Mouse (Mus musculus) CH12F3 (cell line): ENCODE data around the gene Ppil2.

Experiments used
- in situ Hi-C: fragments of 300-500 bp; cut with MboI; formaldehyde crosslinking; loops from 2 replicates; pipeline ENCODE4 v1.14.3; 2020; ENCODE audit warnings: low sequenced_read_pairs

The Ppil2 gene

DNA sequence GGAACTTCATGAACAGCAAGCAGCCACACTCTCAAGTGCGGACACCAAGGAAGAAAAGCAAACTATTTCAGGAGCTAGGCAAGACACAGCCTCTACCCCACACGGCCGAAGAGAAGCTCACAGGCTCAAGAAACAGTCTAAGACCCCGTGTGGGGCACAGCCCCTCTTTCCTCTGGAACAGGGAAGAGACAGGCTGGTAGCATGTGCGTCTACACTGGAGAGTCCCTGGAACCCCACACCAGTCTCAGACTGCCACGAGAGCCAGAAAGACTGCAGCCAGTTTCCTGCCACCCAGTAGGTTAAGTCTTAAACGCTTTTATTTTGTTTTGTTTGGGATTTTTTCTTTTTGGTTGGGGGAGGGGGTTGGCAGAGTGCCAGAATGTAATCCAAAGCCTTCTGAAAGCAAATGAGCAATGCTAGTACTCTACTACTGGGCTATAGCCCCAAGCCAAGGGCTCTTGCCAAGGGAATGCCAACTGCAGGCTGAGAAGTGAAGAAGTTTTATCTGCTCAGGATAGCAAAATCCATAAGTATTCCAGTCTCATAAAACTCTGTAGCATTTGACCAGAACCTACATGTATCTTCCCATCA lies 8.3 kb downstream of the Ppil2 start:
- in situ Hi-C loops, result no loop called here

DNA sequence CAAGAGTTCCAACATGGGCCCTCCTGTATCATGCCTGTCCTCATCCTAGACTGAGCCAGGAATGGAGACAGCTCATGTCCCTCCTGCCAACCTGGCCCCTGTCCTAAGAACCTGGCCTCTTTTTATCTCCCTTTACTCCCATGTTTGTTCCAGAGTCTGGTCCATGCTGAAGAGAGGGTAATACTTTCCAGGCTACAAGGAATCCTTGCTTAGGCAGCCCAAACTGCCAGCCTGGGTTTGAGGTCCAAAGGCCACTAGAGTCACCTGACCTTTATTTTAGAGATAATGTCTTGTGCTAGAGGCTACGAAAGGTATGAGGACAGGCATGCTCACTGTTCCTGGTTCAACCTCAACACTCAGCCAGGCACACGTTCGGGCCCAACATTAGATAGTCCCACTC lies 14.1 kb downstream of the Ppil2 start:
- in situ Hi-C loops, result no loop called here

GRCm38 (mm10) chr16:17088346-17088745 lies 22.7 kb downstream of the Ppil2 start:
- in situ Hi-C loops, result no loop called here

GRCm38 (mm10) chr16:17086669-17087193 lies 24.3 kb downstream of the Ppil2 start:
- in situ Hi-C loops, result no loop called here

GRCm38 (mm10) chr16:17086241-17086640 lies 24.8 kb downstream of the Ppil2 start:
- in situ Hi-C loops, result no loop called here

- in situ Hi-C loops, result no loop called here
Measured at GRCm38 (mm10) chr16:17085636-17086035, 25.4 kb downstream of the Ppil2 start.

- in situ Hi-C loops, result no loop called here
Measured at GRCm38 (mm10) chr16:17082121-17082792, 28.8 kb downstream of the Ppil2 start.

DNA sequence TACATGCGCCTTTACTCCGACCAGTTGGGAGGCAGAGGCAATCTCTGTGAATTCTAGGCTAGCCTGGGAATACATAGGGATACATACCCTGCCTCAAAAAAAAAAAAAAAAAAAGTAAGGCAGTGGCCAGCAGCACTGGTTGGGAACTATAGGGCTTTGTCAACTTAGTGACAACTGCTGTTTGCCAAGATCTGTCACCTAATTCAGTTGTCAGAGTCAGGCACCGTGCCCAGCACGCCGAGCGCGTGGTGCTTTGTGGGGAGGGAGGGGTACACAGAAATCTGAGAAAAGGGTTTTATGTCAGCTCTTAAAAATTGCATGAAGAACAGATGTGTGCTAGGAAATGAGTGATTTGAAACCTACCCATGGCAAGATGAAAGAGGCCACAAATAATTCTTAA lies 33.0 kb downstream of the Ppil2 start:
- in situ Hi-C loops, result no loop called here

- in situ Hi-C loops, result no loop called here
Measured at GRCm38 (mm10) chr16:17076869-17077268, 34.2 kb downstream of the Ppil2 start.

DNA sequence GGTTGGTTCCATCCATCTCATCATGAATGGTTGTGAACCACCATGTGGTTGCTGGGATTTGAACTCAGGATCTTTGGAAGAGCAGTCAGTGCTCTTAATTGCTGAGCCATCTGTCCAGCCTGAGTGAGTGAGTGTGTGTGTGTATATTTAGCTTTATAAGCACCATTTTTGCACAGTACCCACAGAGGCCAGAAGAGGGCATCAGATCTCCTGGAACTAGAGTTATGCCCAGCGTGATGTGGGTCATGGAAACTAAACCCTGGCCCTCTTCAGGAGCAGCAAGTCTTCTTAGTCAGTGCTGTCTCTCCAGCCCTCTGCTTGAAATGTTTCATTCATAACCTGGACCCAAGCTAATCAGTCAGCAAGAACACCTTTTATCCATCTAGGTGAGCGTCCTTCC lies 34.8 kb downstream of the Ppil2 start:
- in situ Hi-C loops, result no loop called here

- in situ Hi-C loops, result no loop called here
Measured at GRCm38 (mm10) chr16:17073000-17073399, 38.1 kb downstream of the Ppil2 start.

DNA sequence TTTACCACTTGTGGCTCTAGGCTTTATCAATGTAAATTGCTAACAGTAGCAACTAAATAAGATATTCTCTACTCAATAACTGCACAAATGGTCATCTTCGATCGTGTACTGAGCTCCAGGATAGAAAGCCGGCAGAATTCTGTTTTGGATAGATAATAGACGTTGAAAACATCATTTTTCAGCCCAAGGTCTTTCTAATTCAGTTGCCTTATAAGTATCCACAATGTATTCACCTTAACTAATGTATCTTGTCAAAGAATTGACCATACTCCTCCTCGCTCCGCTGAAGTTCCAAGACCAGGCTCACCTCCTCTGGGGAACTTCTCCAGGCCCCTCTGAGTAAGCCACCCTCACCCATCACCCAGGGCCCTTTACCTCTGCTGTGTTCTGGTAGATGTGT lies 40.3 kb downstream of the Ppil2 start:
- in situ Hi-C loops, result no loop called here

DNA sequence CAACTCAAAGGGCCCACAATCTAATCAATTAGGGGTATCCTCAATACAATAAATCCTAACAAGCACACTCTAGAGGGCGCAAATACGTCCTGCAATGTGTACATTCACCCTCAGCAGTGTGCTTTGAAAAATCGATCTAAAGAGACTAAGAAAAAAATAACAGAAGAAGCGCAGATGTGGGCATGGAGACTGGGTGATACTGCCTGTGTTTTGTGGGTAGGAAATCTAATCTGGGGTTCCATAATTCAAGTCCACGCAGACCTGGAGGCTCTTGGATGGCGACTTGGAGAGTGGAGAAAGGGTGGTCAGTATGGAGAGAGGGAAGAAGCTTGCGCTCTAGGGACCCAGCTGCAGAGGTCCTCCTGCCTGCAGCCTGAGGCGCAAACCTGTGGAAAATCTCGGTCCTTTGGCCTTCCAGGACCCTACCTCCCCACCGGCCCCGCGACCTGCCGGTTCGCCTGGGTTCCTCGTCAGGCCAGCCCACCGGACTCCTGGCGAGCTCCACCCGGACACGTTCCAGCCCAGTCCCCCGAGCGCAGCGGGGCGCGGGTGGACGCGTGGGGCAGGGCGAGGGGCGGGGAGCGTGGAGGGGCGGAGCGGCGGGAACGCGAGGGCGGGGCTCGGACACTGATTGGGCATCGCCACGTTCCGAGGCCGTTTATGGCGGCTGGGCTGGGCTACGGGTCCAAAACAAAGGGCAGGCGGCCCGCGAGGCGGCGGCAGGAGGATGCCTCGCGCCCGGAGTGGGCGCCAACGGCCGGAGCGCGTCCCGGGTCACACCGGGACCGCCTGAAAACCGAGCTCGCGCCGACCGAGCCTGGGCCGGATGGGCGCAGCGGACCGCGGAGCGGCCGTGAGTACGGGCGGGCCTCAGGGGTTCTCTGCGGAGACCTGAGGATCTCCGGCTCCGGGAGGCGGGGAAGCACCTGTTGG lies 41.3 kb downstream of the Ppil2 start, which contains the start of gene Ypel1:
TSS of gene Ypel1 (plus strand) at position 186 of the 933 bp plus-strand sequence.
- in situ Hi-C loops, result no loop called here

GRCm38 (mm10) chr16:17067552-17067951 lies 43.5 kb downstream of the Ppil2 start:
- in situ Hi-C loops, result no loop called here

DNA sequence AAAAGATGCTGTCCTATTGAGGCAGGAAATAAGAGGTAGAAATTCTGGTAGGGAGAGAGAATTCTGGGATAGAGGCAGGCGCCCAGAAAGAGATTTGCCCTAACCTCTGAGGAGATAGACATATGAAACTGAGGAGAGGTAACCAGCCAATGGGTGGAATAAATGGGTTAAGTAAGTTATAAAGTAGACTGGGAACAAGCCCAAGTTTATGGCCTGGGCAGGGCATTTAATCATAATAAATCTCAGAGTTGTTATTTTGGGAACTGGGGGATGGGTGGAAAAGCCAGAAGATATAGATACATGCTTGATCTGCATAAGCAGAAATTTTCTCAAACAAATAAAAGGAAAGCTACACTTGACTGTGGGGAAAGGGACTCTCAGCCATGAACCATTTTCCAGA lies 48.7 kb downstream of the Ppil2 start:
- in situ Hi-C loops, result no loop called here

GRCm38 (mm10) chr16:17055584-17055983 lies 55.5 kb downstream of the Ppil2 start:
- in situ Hi-C loops, result no loop called here

GRCm38 (mm10) chr16:17053903-17054302 lies 57.2 kb downstream of the Ppil2 start:
- in situ Hi-C loops, result no loop called here

DNA sequence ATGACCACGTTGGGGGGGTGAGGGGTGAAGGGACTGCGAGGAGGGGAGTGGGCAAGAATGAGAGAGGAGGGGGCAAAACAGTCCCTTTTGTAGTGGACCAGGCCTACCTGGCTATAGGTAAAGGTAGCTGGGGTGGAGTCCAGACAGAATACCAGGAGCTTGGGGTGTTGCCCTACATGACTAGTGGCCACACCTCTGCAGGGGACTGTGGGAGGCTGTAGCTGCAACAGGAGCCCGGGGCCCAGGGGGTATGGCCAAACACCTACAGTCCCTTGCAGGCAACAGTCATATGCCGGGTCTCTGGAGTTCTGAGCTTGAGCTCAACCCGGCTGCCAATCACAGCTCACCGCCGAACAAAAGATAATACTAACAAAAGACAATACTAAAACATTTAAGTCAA lies 59.0 kb downstream of the Ppil2 start:
- in situ Hi-C loops, result no loop called here

DNA sequence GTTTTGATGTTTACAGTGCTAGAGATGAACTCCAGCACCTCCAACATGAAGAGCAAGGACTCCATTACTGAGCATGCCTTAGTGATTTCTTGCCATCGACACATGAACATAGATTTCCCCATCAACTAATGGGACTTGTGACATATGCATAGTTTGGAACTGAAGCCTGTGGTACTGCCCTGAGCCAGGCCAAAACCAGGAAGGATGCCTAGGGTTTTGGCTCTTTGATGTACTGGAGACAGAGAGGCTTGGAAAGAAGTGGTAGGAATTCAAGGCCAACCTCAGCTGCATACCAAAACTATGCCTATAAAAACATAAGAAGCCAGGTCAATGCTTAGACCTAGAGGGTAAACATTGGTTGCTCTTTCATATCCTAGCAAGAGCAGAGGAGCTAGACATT lies 61.2 kb downstream of the Ppil2 start:
- in situ Hi-C loops, result no loop called here

DNA sequence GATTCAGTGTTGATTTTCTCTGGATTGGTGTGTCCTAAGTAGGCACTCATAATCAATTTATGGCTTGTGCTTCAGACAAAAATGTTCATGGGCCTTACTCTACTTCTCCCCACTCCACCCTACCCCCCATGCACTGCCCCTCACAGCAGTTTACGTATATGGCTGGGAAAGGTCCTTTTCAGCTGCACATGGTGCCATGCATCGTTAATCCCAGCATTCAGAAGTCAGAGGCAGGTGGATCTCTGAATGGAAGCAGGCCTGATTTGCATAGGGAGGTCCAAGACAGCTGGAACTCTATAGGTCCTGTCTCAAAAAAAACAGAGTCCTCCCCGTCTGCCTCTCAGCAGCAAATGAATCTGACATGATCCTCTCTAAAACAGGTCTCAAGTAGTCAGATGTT lies 65.8 kb downstream of the Ppil2 start:
- in situ Hi-C loops, result no loop called here

DNA sequence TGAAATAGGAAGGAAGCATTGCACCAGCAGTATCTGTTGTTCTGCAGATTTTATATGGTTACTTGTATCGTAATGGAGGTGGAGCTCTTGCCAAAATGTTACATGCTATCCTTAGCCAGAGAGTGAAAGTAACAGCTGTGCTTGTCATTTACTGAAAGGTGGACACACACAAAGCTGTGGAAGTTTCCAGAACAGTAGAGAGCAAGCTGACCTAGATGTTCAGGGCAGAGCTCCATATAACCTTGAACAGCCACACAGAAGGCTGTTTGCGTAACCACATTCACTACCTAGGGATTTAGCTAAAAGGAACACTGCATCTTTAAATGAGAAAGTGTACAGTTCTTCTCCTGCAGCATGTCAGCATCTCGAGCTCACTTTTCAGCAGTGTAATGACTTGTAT lies 66.7 kb downstream of the Ppil2 start:
- in situ Hi-C loops, result no loop called here
